Mouse (Mus musculus): Measurements from ENCODE around the gene Psap.

- TF ChIP-seq ZC3H11A (IDR thresholded peaks at IDR 0.05; ENCODE audit: borderline replicate concordance, low read depth, low read length) (no peak), MAFK (IDR thresholded peaks at IDR 0.05; ENCODE audit: insufficient read depth, low read depth, low read length) (no peak), ZNF384 (IDR thresholded peaks at IDR 0.05; ENCODE audit: low read depth, low read length) (no peak), HCFC1 (IDR thresholded peaks at IDR 0.05; ENCODE audit: borderline replicate concordance, insufficient read depth, low read length) (no peak), CHD2 (IDR thresholded peaks at IDR 0.05; ENCODE audit: low read depth, low read length) (no peak)
Measured at GRCm38 (mm10) chr10:60282116-60283014, 4.9 kb downstream of the Psap start.

Measured in ES-E14 (cell line).